Mouse (Mus musculus) hematopoietic multipotent progenitor cell, adult 10-12 weeks (in vitro differentiated cells): Measurements from ENCODE around the gene Grm7. TPM values are rescaled to one million over a fixed set of nuclear protein-coding genes. Genes with fewer than 3 reads are reported as not detected.

Source experiments
- polyA plus RNA-seq: library from polyadenylated mRNA; stranded (reverse); fragments of >175 nt; gene quantifications from 2 replicates; pipeline ENCODE4 v1.2.3, GENCODE M21; 2012; ENCODE audit warnings: low replicate concordance

Gene Grm7
- polyA plus RNA-seq, result not detected in 2 replicates

GRCm38 (mm10) chr6:110645411-110646361, at the start of gene Grm7:
TSS of gene Grm7 (plus strand) at chr6:110645581.

